Mouse (Mus musculus) olfactory bulb, adult 2 months (tissue): Measurements from ENCODE around the gene Chrm3.

ENCODE experiments used
- CTCF ChIP-seq: fragments of 200-500 bp; IDR thresholded peaks from 2 replicates; pipeline ENCODE4 v1.5.1; 2012; ENCODE audit warnings: low read depth, mild to moderate bottlenecking, low read length, moderate library complexity; ENCODE audit not compliant: insufficient read depth
- POLR2A ChIP-seq: fragments of 200-500 bp; IDR thresholded peaks from 2 replicates; pipeline ENCODE4 v1.6.1; 2012; ENCODE audit warnings: mild to moderate bottlenecking, low read depth, low read length, moderate library complexity; ENCODE audit not compliant: insufficient read depth

DNA sequence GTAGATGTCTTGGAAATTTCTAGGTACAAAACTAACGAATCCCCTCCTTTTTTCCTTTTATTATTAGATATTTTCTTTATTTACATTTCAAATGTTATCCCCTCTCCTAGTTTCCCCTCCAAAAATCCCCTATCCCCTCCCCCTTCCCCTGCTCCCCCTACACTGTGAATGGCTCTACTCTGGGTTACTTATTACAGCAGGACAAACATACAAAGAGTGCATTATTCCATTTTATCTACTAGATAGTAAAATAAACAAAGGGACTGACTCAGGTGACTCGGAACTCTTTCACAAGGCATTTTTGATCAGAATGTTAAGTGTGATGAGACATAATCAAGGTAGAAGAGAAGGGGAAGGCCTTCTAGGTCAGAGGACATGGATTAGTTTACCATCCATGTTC is 148.5 kb downstream of the Chrm3 start:
- TF ChIP-seq CTCF (no peak), POLR2A (no peak)
